Mouse (Mus musculus) adipose tissue, adult 10 weeks (tissue): Measurements from ENCODE around the gene Hmx3. TPM values are rescaled to one million over a fixed set of nuclear protein-coding genes. Genes with fewer than 3 reads are reported as not detected.

Experiments
- polyA plus RNA-seq: library from polyadenylated mRNA; stranded (reverse); fragments of 350-450 nt; fragmentation: Illumina TruSeq; extraction: RNeasy Lipid Tissue Mini Kit (QIAGEN cat#74804); gene quantifications from one replicate; pipeline ENCODE4 v1.2.3, GENCODE M21; 2014; ENCODE audit warnings: low read depth, low replicate concordance

Hmx3 gene
- not detected for polyA plus RNA-seq

GRCm38 (mm10) chr7:131542115-131542871 is at the start of gene Hmx3:
Hmx3 (plus strand) TSS chr7:131542867.

GRCm38 (mm10) chr7:131548473-131548872 is 5.8 kb downstream of the Hmx3 start, which contains the start of gene Hmx2:
Hmx2 (plus strand) TSS chr7:131548773.

GRCm38 (mm10) chr7:131559986-131560696 is 17.5 kb downstream of the Hmx3 start, which contains the start of gene Bub3:
Bub3 (plus strand) TSS chr7:131560222.

Other genes with a start within 250 kb of the Hmx3 start
- gene Cuzd1, start 220.6 kb upstream of the Hmx3 start, polyA plus RNA-seq = 2,087 TPM
- gene Fam24b, start 213.4 kb upstream of the Hmx3 start, polyA plus RNA-seq = 8.0 TPM
- 3.3 TPM for gene Fam24a, start 209.0 kb upstream of the Hmx3 start, polyA plus RNA-seq
- 5.9 TPM for gene 2310057M21Rik, start 180.1 kb upstream of the Hmx3 start, polyA plus RNA-seq
- 29.7 TPM for gene Pstk, start 171.7 kb upstream of the Hmx3 start, polyA plus RNA-seq
- 16.2 TPM for gene Ikzf5, start 132.3 kb upstream of the Hmx3 start, polyA plus RNA-seq
- gene Acadsb, start 132.3 kb upstream of the Hmx3 start, polyA plus RNA-seq = 145 TPM
- gene Hmx2, start 5.9 kb downstream of the Hmx3 start, polyA plus RNA-seq = not detected
- gene Bub3, start 17.4 kb downstream of the Hmx3 start, polyA plus RNA-seq = 40.4 TPM